Mouse (Mus musculus) intestine, embryonic 15.5 days (tissue): Measurements from ENCODE around the gene Hyou1. TPM values are rescaled to one million over a fixed set of nuclear protein-coding genes. Genes with fewer than 3 reads are reported as not detected.
"Not testable (repeated sequence)": the region's sequence is repeated elsewhere in the genome, so short reads cannot be mapped to it uniquely, and the experiment has no call there.

Source experiments
- ATAC-seq: fragments of 200-750 bp; cut with Nextera tagmentation; 2 replicates; pipeline ENCODE4 v1.8.0; 2017; ENCODE audit warnings: moderate TSS enrichment, moderate library complexity
- H3K27ac ChIP-seq: fragments of 300-500 bp; sonication (generic); 2 replicates; pipeline ENCODE4 v1.5.1; 2015; ENCODE audit warnings: mild to moderate bottlenecking, inconsistent platforms
- H3K27me3 ChIP-seq: fragments of 300-500 bp; sonication (generic); replicated peaks from 2 replicates; pipeline ENCODE4 v1.6.1; 2015; ENCODE audit warnings: inconsistent platforms
- H3K36me3 ChIP-seq: fragments of 300-500 bp; sonication (generic); 2 replicates; pipeline ENCODE4 v1.6.1; 2015; ENCODE audit warnings: inconsistent platforms
- H3K4me1 ChIP-seq: fragments of 300-500 bp; sonication (generic); replicated peaks from 2 replicates; pipeline ENCODE4 v1.6.1; 2015; ENCODE audit warnings: inconsistent platforms
- H3K4me2 ChIP-seq: fragments of 300-500 bp; sonication (generic); replicated peaks from 2 replicates; pipeline ENCODE4 v1.6.1; 2015; ENCODE audit warnings: mild to moderate bottlenecking, inconsistent platforms
- H3K4me3 ChIP-seq: fragments of 300-500 bp; sonication (generic); replicated peaks from 2 replicates; pipeline ENCODE4 v1.5.1; 2015; ENCODE audit warnings: inconsistent platforms
- H3K9ac ChIP-seq: fragments of 300-500 bp; sonication (generic); 2 replicates; pipeline ENCODE4 v1.6.1; 2015; ENCODE audit warnings: inconsistent platforms
- H3K9me3 ChIP-seq: fragments of 300-500 bp; sonication (generic); 2 replicates; pipeline ENCODE4 v1.6.1; 2016; ENCODE audit warnings: inconsistent platforms
- WGBS: fragments of 180-500 bp; shearing (Covaris S2); methylation state at CpG from one replicate; pipeline ENCODE4 v1.1.7; 2015; 5-methylcytosine and 5-hydroxymethylcytosine counted together
- polyA plus RNA-seq: library from polyadenylated mRNA; unstranded; fragments of >200 nt; fragmentation: Nextera tagmentation; extraction: Ambion mirVana; gene quantifications from 2 replicates; pipeline ENCODE4 v1.2.1, GENCODE M21; 2015

The Hyou1 gene
- polyA plus RNA-seq, 1 experiment from 2014 or later = 38.8 TPM

DNA sequence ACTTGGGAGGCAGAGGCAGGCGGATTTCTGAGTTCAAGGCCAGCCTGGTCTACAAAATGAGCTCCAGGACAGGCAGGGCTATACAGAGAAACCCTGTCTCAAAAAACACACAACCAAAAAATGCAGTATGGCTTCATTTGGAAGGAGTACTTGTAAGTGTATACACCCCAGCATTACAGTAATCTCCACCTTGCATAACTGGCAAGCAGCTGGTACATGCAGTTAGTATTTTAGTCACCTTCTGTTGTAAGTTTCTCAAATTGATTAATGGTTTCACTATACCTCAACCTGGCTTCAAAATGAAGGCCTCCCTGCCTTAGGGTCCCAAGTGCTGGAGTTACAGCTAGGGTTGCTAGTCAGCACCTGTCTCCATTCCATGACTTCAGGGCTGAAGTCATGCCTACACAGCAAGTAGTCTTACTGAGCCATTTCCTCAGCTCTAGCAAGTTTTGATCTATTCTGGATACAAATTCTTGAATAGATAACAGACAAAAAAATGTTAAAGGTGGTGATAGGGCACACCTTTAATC lies 32.4 kb downstream of the Hyou1 start:
- Histone ChIP-seq H3K4me3 (no peak overlapping the region), H3K27me3 (no peaks in the 10 kb centered on the region), H3K4me1 (peaks cover 2% of the 10 kb centered on the region; the same call in 1 of the 2 replicates), H3K36me3 (peaks cover 24% of the 10 kb centered on the region), H3K27ac (no peak overlapping the region), H3K9me3 (no peaks in the 10 kb centered on the region), H3K4me2 (no peak overlapping the region), H3K9ac (no peak overlapping the region)
- ATAC-seq = no peak
- 91% methylated on average over 1 of the region's 1 CpGs for WGBS

DNA sequence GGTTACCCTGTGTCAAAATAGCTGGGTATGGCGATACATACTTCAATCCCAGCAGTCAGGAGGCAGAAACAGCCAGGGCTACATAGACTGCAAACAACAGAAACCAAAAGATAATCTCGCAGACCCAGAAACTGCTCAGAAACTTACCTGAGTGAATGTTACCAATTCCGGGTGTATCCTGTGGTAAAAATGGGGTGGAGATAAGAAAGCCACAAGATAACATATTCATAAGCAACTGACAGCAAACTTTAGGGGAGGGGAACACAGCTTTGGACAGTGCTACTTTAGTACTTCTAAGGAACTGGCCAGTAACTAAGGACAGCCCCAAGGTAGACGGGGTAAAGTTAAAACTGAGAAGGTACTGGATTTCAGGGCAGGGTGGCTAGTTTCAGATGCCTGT lies 33.0 kb downstream of the Hyou1 start:
- H3K4me1 ChIP-seq = peaks cover 2% of the 10 kb centered on the region
- H3K4me2 ChIP-seq = no peak overlapping the region
- H3K27ac ChIP-seq = no peak overlapping the region
- peaks cover 24% of the 10 kb centered on the region for H3K36me3 ChIP-seq
- H3K27me3 ChIP-seq = no peaks in the 10 kb centered on the region
- ATAC-seq = no peak
- H3K9ac ChIP-seq = no peak overlapping the region
- H3K9me3 ChIP-seq = no peaks in the 10 kb centered on the region
- 75% methylated on average over 4 of the region's 4 CpGs for WGBS
- no peak overlapping the region for H3K4me3 ChIP-seq

DNA sequence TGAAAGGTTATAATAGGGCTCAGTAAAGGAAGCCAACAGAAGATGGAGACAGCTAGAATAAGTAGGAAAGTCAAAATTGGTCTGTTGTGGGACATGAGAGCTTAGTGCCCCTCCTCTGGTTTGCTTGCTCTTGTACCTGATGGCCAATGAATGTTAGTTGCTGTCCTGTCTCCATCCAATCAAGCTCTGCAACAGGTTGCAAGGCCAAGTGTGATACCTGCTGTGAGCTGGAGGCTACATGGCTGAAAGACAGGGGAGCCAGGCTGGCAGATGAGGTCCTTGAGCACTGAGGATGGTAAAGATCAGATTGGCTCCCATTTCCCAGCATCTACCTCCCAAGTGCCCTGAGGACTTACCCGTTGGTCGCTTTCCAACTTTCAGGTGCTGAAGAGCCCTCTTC lies 33.5 kb downstream of the Hyou1 start:
- H3K9me3 ChIP-seq = no peaks in the 10 kb centered on the region
- no peaks in the 10 kb centered on the region for H3K27me3 ChIP-seq
- no peak for ATAC-seq
- H3K9ac ChIP-seq = no peak overlapping the region
- H3K4me2 ChIP-seq = no peak overlapping the region
- H3K4me3 ChIP-seq = no peak overlapping the region
- no peak overlapping the region for H3K27ac ChIP-seq
- peaks cover 24% of the 10 kb centered on the region for H3K36me3 ChIP-seq
- H3K4me1 ChIP-seq = peaks cover 2% of the 10 kb centered on the region
- 69% methylated on average over 2 of the region's 2 CpGs for WGBS

GRCm38 (mm10) chr9:44417156-44417891 lies 38.0 kb downstream of the Hyou1 start:
- Histone ChIP-seq H3K4me2 (peak overlapping the region; percentile 91), H3K27ac (peak overlapping the region; percentile 74), H3K4me1 (no peaks in the 10 kb centered on the region; the same call in 1 of the 2 replicates), H3K9me3 (no peaks in the 10 kb centered on the region), H3K36me3 (peaks cover 5% of the 10 kb centered on the region; the same call in 1 of the 2 replicates), H3K9ac (peak overlapping the region; percentile 78), H3K4me3 (peak overlapping the region; percentile 81), H3K27me3 (no peaks in the 10 kb centered on the region)
- 6% methylated on average over 26 of the region's 26 CpGs for WGBS
- peak; percentile 82 for ATAC-seq

DNA sequence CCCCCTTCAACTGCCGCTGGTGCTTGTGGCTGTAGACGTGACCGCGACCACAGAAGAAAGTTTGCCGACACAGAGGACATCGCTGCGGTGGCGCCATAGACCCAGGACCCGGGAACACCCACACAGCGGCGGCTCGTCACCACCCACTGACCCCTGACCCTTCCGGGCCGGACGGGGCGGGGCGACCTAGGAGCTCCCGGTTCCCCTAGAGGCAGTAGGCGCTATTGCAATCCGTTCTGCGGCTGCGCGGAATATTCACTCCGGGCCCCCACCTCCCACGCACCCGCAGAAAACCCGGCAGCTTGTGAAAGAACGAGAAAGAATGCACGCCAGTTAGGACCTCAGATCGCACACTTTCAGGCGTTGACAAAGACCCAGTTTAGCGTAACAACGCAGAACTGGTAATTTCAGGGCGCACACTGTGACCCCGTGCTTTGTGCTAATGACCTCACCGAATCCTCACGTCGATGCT lies 38.6 kb downstream of the Hyou1 start:
- H3K27ac ChIP-seq = peak overlapping the region; percentile 74
- H3K4me2 ChIP-seq = peak overlapping the region; percentile 91
- peak overlapping the region; percentile 78 for H3K9ac ChIP-seq
- H3K4me3 ChIP-seq = peak overlapping the region; percentile 81
- peak; percentile 98 for ATAC-seq
- no peaks in the 10 kb centered on the region for H3K27me3 ChIP-seq
- H3K4me1 ChIP-seq = no peaks in the 10 kb centered on the region; the same call in 1 of the 2 replicates
- no peaks in the 10 kb centered on the region for H3K9me3 ChIP-seq
- WGBS = under 1% methylated on average over 38 of the region's 38 CpGs
- peaks cover 3% of the 10 kb centered on the region; the same call in 1 of the 2 replicates for H3K36me3 ChIP-seq

DNA sequence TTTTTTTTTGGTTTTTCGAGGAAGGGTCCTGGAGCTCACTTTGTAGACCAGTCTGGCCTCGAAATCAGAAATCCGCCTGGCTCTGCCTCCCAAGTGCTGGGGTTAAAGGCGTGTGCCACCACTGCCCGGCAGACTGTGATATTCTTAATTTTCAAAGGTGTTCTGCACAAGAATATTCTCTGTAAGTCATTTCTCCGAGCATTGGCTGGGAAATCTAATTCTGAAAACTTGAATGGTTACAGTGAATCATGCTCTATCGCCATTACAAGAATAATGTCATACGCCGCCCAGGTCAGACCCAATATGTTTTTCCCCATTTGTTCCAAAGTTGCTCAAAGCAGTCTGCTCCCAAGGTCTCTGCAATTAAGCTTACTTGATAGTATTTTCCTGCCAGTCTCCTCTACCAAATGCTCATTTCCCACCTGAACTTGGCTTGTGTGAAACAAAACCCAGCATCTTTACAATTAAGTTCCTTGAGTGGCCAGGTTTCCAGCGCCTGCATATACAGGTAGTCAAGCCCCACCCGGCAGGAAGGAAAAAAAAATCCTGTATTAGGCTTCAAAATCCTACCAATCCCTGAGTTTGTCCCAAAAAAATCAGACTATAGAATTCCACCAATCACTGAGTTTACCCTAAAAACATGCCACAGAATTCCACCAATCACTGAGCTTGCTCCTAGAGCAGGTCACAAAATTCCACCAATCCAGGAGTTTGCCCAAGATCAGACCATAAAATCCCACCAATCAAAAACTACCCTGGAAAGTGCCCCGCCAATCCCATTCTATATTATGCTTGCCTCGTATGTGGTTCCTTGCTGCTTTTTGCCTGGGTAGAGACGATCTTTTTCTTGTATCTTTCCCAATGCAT lies 39.5 kb downstream of the Hyou1 start, which contains the start of gene Ccdc84:
TSS of gene Ccdc84 (minus strand) at position 51 of the 867 bp plus-strand sequence.
- ATAC-seq = no peak
- Histone ChIP-seq H3K4me1 (no peaks in the 10 kb centered on the region; the same call in 1 of the 2 replicates), H3K36me3 (no peaks in the 10 kb centered on the region), H3K4me3 (peak within 1 kb of the TSS; percentile 81), H3K9ac (peak within 1 kb of the TSS; percentile 78), H3K27ac (peak within 1 kb of the TSS; percentile 74), H3K27me3 (no peaks in the 10 kb centered on the region), H3K4me2 (peak within 1 kb of the TSS; percentile 91), H3K9me3 (no peaks in the 10 kb centered on the region)
- WGBS = 74% methylated on average over 14 of the region's 14 CpGs

DNA sequence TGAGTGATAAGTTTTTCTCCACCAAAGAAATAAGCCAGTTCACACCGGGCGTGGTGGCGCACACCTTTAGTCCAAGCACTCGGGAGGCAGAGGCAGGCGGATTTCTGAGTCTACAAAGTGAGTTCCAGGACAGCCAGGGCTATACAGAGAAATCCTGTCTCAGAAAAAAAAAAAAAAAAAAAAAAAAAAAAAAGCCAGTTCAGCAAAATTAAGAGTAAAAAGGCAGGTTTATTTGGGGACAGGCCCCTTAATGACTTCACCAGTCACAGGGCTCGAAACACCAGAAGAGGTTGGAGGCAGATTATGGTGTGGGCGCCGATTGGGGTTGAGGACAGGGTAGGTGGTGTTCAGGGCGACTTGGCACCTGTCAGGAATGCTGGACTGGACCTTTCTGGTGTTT lies 40.4 kb downstream of the Hyou1 start:
- not testable (repeated sequence) for H3K4me2 ChIP-seq, H3K4me3 ChIP-seq, H3K27ac ChIP-seq, H3K9me3 ChIP-seq, H3K36me3 ChIP-seq, H3K27me3 ChIP-seq, ATAC-seq, H3K9ac ChIP-seq, H3K4me1 ChIP-seq
- 92% methylated on average over 9 of the region's 9 CpGs for WGBS

- Histone ChIP-seq H3K4me3 (no peak overlapping the region), H3K9ac (no peak overlapping the region), H3K4me2 (no peak overlapping the region), H3K9me3 (no peaks in the 10 kb centered on the region), H3K36me3 (no peaks in the 10 kb centered on the region), H3K27me3 (no peaks in the 10 kb centered on the region), H3K27ac (no peak overlapping the region), H3K4me1 (no peaks in the 10 kb centered on the region; the same call in 1 of the 2 replicates)
- no peak for ATAC-seq
- WGBS = 77% methylated on average over 5 of the region's 5 CpGs
Observed at GRCm38 (mm10) chr9:44420280-44420898, 41.1 kb downstream of the Hyou1 start.

GRCm38 (mm10) chr9:44423576-44423975 lies 44.3 kb downstream of the Hyou1 start:
- Histone ChIP-seq H3K36me3 (no peaks in the 10 kb centered on the region), H3K27me3 (no peaks in the 10 kb centered on the region), H3K4me3 (no peak overlapping the region), H3K4me2 (no peak overlapping the region), H3K4me1 (no peaks in the 10 kb centered on the region), H3K9ac (no peak overlapping the region), H3K27ac (no peak overlapping the region), H3K9me3 (no peaks in the 10 kb centered on the region)
- no peak for ATAC-seq
- WGBS = 81% methylated on average over 4 of the region's 4 CpGs

DNA sequence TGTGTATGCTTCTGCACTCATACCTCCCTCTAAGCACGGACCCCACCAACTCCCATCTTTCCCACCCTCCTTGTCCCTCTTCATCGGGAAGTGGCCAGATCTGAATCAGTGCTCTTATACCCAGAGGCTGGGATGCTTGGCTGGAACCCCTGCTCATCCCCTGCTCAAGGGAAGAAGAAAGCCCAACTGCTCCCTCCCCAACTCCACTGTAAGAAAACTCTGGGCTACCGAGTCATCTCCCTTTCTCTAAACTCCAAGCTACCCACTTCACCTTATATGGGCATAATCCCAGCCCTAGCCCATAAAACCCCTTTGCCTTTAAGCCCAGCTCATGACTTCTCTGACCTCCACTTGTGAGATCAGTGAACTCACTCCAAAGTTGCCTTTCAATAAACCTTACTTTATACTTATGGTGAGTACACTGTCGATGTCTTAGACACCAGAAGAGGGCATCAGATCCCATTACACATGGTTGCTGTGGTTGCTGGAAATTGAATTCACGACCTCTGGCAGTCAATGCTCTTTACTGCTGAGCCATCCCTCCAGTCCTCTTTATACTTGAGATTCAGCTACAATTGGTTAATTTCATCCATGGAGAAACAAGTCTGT lies 53.4 kb downstream of the Hyou1 start:
- no peaks in the 10 kb centered on the region for H3K36me3 ChIP-seq
- WGBS = 41% methylated on average over 5 of the region's 5 CpGs
- H3K9me3 ChIP-seq = no peaks in the 10 kb centered on the region
- no peak overlapping the region for H3K27ac ChIP-seq
- H3K27me3 ChIP-seq = no peaks in the 10 kb centered on the region
- H3K9ac ChIP-seq = no peak overlapping the region
- H3K4me2 ChIP-seq = no peak overlapping the region
- H3K4me1 ChIP-seq = no peaks in the 10 kb centered on the region
- no peak overlapping the region for H3K4me3 ChIP-seq
- ATAC-seq = no peak

DNA sequence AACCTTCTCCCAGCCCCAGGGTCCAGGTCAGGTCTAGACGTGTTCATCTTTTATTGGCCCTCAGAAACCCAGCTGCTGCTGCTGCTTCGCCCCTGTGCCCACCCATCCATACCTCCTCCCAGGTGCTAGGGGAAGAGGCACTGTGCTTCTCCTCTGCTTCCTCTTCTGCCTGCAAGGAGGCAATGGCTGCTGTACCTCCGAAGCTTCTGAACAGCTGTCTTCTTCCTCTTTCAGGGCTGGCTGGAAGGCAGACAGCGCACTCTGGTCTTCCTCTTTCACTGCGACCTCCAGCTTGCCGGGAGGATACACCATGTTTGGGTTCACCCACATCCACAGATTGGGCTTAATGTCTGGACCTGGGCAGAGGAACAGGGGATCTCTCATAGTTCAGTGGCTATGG lies 56.5 kb downstream of the Hyou1 start:
- H3K9me3 ChIP-seq = no peaks in the 10 kb centered on the region
- H3K27me3 ChIP-seq = no peaks in the 10 kb centered on the region
- no peak for ATAC-seq
- 78% methylated on average over 6 of the region's 6 CpGs for WGBS
- no peak overlapping the region for H3K9ac ChIP-seq
- no peak overlapping the region for H3K27ac ChIP-seq
- H3K36me3 ChIP-seq = no peaks in the 10 kb centered on the region
- no peak overlapping the region for H3K4me2 ChIP-seq
- no peaks in the 10 kb centered on the region for H3K4me1 ChIP-seq
- no peak overlapping the region for H3K4me3 ChIP-seq
